ENCODE assay signal across 7 mouse cellular contexts in genomic region chr7:81572610-81573268, GRCm38 (mm10). TPM values are rescaled to one million over a fixed set of nuclear protein-coding genes. Genes with fewer than 3 reads are reported as not detected.
DNase-seq lines count a peak whose midpoint lies in the region; ATAC-seq and TF ChIP-seq lines count a peak whose summit lies in the region.

No protein-coding gene starts in this region.

- H3K27me3 ChIP-seq in neural tube, embryonic 12.5 days (replicated peaks): no peaks in the 10 kb centered on the region
- H3K27me3 ChIP-seq in limb, embryonic 13.5 days: no peaks in the 10 kb centered on the region

- H3K9me3 ChIP-seq in neural tube, embryonic 12.5 days: no peaks in the 10 kb centered on the region
- H3K9me3 ChIP-seq in limb, embryonic 13.5 days: no peaks in the 10 kb centered on the region

- peaks cover 8% of the 10 kb centered on the region for H3K36me3 ChIP-seq in neural tube, embryonic 12.5 days
- peaks cover 15% of the 10 kb centered on the region for H3K36me3 ChIP-seq in limb, embryonic 13.5 days

- H3K4me3 ChIP-seq in neural tube, embryonic 12.5 days: no peak overlapping the region
- peak overlapping the region; percentile 93 for H3K4me3 ChIP-seq in embryonic fibroblast, embryonic 13.5 days (ENCODE audit: insufficient read depth, low read length)
- peak overlapping the region; percentile 87; the same call in 1 of the 2 replicates for H3K4me3 ChIP-seq in limb, embryonic 13.5 days

- H3K4me1 ChIP-seq in neural tube, embryonic 12.5 days: peaks cover 13% of the 10 kb centered on the region
- H3K4me1 ChIP-seq in embryonic fibroblast, embryonic 13.5 days (ENCODE audit: control insufficient read depth, insufficient read depth, low read length): peaks cover 5% of the 10 kb centered on the region; the same call in 1 of the 2 replicates
- peaks cover 13% of the 10 kb centered on the region for H3K4me1 ChIP-seq in limb, embryonic 13.5 days

- H3K27ac ChIP-seq in neural tube, embryonic 12.5 days: no peak overlapping the region
- H3K27ac ChIP-seq in embryonic fibroblast, embryonic 13.5 days (ENCODE audit: insufficient read depth, low read length): no peak overlapping the region
- H3K27ac ChIP-seq in limb, embryonic 13.5 days: no peak overlapping the region

- TF ChIP-seq POLR2A in embryonic fibroblast, embryonic 13.5 days (IDR thresholded peaks at IDR 0.05; ENCODE audit: low read depth, low read length): no peak

- ATAC-seq in neural tube, embryonic 12.5 days (ENCODE audit: low FRiP score, low read depth): no peak
- ATAC-seq in limb, embryonic 13.5 days (ENCODE audit: low FRiP score, low read depth): no peak

- H3K4me2 ChIP-seq in neural tube, embryonic 12.5 days (replicated peaks): peak overlapping the region; percentile 77
- peak overlapping the region; percentile 92 for H3K4me2 ChIP-seq in limb, embryonic 13.5 days (replicated peaks)

- no peak for TF ChIP-seq CTCF in embryonic fibroblast, embryonic 13.5 days (IDR thresholded peaks at IDR 0.05; ENCODE audit: borderline replicate concordance, insufficient read depth, low read length)

- DNase-seq in neural tube, embryonic 10.5 days (ENCODE audit: extremely low spot score, low spot score): no peak
- peak; percentile 25 for DNase-seq in testis, postnatal 10 days (ENCODE audit: low spot score)
- no peak for DNase-seq in thymus, postnatal 36 days
- no peak for DNase-seq in urinary bladder, adult 2 months (ENCODE audit: low spot score)

- WGBS in neural tube, embryonic 12.5 days: 80% methylated on average over 6 of the region's 6 CpGs
- 77% methylated on average over 6 of the region's 6 CpGs for WGBS in limb, embryonic 13.5 days

- H3K9ac ChIP-seq in neural tube, embryonic 12.5 days: no peak overlapping the region
- no peak overlapping the region for H3K9ac ChIP-seq in limb, embryonic 13.5 days

RNA-seq across cellular contexts. Expression of gene Whamm, which starts 1.7 kb away (rescaled TPM):
- 5.9 and 7.5 TPM in 2 replicates for polyA plus RNA-seq in neural tube, embryonic 12.5 days (2016; fragmentation: Nextera tagmentation; extraction: Ambion mirVana)
- 7.5 and 7.9 TPM in 2 replicates for polyA plus RNA-seq in embryonic fibroblast, embryonic 13.5 days (2011; ENCODE audit: insufficient read length, low read depth, missing spikeins)
- 4.0 and 4.1 TPM in 2 replicates for polyA plus RNA-seq in limb, embryonic 13.5 days (2015; fragmentation: Nextera tagmentation; extraction: Ambion mirVana)
- 18.0 and 19.4 TPM in 2 replicates for polyA plus RNA-seq in urinary bladder, adult 2 months (2012; rRNA removed)

RNA-seq across cellular contexts. Expression of gene Fsd2, which starts 6.0 kb away (rescaled TPM):
- polyA plus RNA-seq in neural tube, embryonic 12.5 days (2016; fragmentation: Nextera tagmentation; extraction: Ambion mirVana): 0.14 and 0.18 TPM in 2 replicates
- not detected in 2 replicates for polyA plus RNA-seq in embryonic fibroblast, embryonic 13.5 days (2011; ENCODE audit: insufficient read length, low read depth, missing spikeins)
- polyA plus RNA-seq in limb, embryonic 13.5 days (2015; fragmentation: Nextera tagmentation; extraction: Ambion mirVana): 0.33 and 0.51 TPM in 2 replicates
- polyA plus RNA-seq in urinary bladder, adult 2 months (2012; rRNA removed): 0.29 and 0.33 TPM in 2 replicates
